Mouse (Mus musculus) G1E (cell line): ENCODE results near the gene Gm9844.

Experiments
- CTCF ChIP-seq: IDR thresholded peaks from 2 replicates; pipeline ENCODE4 v1.5.1; 2012; ENCODE audit warnings: low read depth, low read length, inconsistent platforms, mixed read lengths
- GATA1 ChIP-seq: IDR thresholded peaks from 2 replicates; pipeline ENCODE4 v1.6.1; 2012; ENCODE audit warnings: borderline replicate concordance, low read length, inconsistent platforms, mixed read lengths
- GATA2 ChIP-seq: IDR thresholded peaks from 2 replicates; pipeline ENCODE4 v1.6.1; 2012; ENCODE audit warnings: low read depth, low read length, inconsistent platforms, borderline replicate concordance
- POLR2AphosphoS5 ChIP-seq: IDR thresholded peaks from 2 replicates; pipeline ENCODE4 v1.6.1; 2012; ENCODE audit warnings: low read depth, low read length, inconsistent platforms; ENCODE audit not compliant: insufficient replicate concordance
- TAL1 ChIP-seq: conservative IDR thresholded peaks from 2 replicates; pipeline ENCODE4 v1.6.1; 2012; ENCODE audit warnings: low read depth, low read length, inconsistent platforms, mixed read lengths

DNA sequence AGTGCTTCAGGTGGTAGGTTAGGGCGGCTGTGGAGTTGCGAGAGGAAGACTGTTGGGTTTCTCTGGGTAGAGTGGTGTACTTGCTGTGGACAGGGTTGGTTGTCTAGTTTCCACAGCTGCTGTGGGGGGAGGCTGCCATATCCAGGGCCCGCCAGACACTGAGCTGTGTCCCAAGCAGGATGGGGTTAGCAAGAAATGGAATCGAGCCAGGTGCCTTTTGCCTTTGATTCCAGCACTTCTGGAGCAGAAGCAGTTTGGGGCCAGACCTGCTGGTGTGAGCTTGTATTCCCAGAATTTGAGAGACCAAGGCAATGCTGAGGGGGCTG lies 24.3 kb downstream of the Gm9844 start:
- TF ChIP-seq CTCF (no peak), GATA1 (no peak), TAL1 (no peak), POLR2AphosphoS5 (no peak), GATA2 (no peak)
